Mouse (Mus musculus) CD4-positive helper T cell, adult 2 months (primary cell): ENCODE measurements at regions not wholly inside any gene's neighbourhood (a gene's known extent, or its start where the extent isn't known, plus 50 kb on each side); places are given as distances from the start of the nearest gene placed in this dataset.

ENCODE experiments used
- DNase-seq: peaks from one replicate; pipeline ENCODE4 v3.0.0-alpha.2; 2012; ENCODE audit warnings: low read depth, missing footprints, low spot score

- no peak for DNase-seq
These were observed 60.4 kb upstream of the Scaf11 start for GRCm38 (mm10) chr15:96521125-96521455.

GRCm38 (mm10) chr15:96520412-96521124 is 59.9 kb upstream of the Scaf11 start:
- peak; percentile 65 for DNase-seq

GRCm38 (mm10) chr15:96518156-96518555 is 57.5 kb upstream of the Scaf11 start:
- no peak for DNase-seq

- no peak for DNase-seq
These were observed 55.0 kb upstream of the Scaf11 start for GRCm38 (mm10) chr15:96515620-96516019.

GRCm38 (mm10) chr15:96512636-96513035 is 52.0 kb upstream of the Scaf11 start:
- DNase-seq = no peak
